Mouse (Mus musculus) hindlimb bud, embryonic 11.5 days (tissue): Measurements from ENCODE around the gene C130050O18Rik.

Experiments
- DNase-seq: peaks from one replicate; pipeline ENCODE4 v3.0.0-alpha.2; 2012; ENCODE audit warnings: low read depth, low spot score; ENCODE audit errors: extremely low spot score

The C130050O18Rik gene

GRCm38 (mm10) chr5:139404801-139405401 is at the start of gene C130050O18Rik:
C130050O18Rik (plus strand) TSS chr5:139405280.
- DNase-seq = no peak

- no peak for DNase-seq
Observed at GRCm38 (mm10) chr5:139358653-139359052, 46.4 kb upstream of the C130050O18Rik start.

GRCm38 (mm10) chr5:139359244-139359643 is 45.8 kb upstream of the C130050O18Rik start:
- no peak for DNase-seq

DNA sequence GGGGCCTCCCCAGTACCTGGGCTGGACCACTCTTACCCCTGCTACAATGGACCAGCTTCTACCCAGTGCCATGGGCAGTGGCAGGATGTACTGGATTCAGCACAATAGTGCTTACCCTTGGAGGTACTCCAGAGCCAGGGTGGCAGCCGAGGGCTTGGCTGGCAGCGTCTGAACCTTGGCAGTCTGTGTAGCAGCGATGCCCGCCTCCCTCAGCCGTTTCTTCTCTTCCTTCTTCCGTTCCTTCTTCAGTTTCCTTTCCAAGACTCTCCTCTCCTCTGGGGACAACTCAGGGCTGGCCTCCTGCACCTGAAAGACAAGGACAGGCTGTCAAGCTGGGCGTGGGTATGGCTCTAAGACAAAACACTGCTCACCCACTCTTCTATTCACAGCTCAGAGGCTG is 41.2 kb upstream of the C130050O18Rik start:
- DNase-seq = no peak

GRCm38 (mm10) chr5:139364260-139364910 is 40.7 kb upstream of the C130050O18Rik start:
- DNase-seq = no peak

GRCm38 (mm10) chr5:139364911-139365571 is 40.0 kb upstream of the C130050O18Rik start:
- no peak for DNase-seq

- no peak for DNase-seq
Observed at GRCm38 (mm10) chr5:139365827-139366226, 39.3 kb upstream of the C130050O18Rik start.

- DNase-seq = no peak
Observed at GRCm38 (mm10) chr5:139366484-139366883, 38.6 kb upstream of the C130050O18Rik start.

DNA sequence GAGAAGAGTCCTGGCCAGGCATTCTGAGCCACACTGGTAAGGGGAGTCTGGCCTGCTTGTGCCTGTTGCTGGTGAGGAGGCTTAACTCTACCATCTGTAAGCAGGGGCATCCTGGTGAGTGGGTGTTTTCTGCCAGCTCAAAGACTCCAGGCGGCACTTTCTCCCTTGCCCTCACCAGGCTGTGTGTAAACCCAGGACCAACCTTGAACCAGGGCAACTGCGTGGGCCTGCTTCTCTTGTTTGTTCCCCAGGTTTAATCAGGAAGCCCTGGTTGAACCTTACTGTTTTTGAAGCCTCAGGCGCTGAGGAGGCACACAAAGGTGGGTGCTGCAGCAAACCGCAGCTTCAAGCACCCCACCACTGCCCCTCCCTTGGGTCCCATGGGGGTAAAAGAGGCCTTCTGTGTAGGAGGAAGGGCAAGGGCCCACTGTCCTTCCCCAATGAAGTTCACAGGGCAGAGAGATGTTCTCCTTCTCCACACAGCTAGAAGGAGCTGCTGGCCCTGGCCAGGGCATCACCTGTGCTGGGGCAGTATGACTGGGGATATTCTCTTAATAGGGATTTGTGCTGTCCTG is 37.1 kb upstream of the C130050O18Rik start:
- DNase-seq = no peak

GRCm38 (mm10) chr5:139368638-139369320 is 36.3 kb upstream of the C130050O18Rik start:
- no peak for DNase-seq

DNA sequence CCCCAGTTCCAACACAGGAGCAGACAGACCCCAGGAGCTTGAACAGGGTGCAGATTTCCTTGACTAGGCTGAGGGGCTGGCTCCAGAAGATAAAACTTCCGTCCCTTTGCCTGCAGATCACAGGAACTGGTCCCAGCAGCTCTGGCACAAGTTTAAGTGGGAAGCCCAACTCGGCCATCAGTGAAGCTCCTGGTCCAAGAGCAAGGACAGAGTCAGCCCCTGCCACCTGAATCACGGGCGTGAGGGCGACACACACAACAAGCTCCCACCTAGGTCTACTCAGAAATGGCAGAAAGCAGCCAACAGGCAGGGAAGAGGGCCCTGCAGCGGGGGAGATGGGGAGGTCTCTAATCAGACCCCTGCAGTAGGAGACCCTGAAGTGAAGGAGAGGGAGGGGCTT is 34.7 kb upstream of the C130050O18Rik start:
- no peak for DNase-seq

- no peak for DNase-seq
Observed at GRCm38 (mm10) chr5:139371118-139371517, 34.0 kb upstream of the C130050O18Rik start.

GRCm38 (mm10) chr5:139371631-139372401 is 33.3 kb upstream of the C130050O18Rik start:
- peak; percentile 86 for DNase-seq

GRCm38 (mm10) chr5:139373126-139373525 is 32.0 kb upstream of the C130050O18Rik start:
- no peak for DNase-seq

- DNase-seq = no peak
Observed at GRCm38 (mm10) chr5:139373889-139374444, 31.1 kb upstream of the C130050O18Rik start.

- no peak for DNase-seq
Observed at GRCm38 (mm10) chr5:139374841-139375240, 30.2 kb upstream of the C130050O18Rik start.

DNA sequence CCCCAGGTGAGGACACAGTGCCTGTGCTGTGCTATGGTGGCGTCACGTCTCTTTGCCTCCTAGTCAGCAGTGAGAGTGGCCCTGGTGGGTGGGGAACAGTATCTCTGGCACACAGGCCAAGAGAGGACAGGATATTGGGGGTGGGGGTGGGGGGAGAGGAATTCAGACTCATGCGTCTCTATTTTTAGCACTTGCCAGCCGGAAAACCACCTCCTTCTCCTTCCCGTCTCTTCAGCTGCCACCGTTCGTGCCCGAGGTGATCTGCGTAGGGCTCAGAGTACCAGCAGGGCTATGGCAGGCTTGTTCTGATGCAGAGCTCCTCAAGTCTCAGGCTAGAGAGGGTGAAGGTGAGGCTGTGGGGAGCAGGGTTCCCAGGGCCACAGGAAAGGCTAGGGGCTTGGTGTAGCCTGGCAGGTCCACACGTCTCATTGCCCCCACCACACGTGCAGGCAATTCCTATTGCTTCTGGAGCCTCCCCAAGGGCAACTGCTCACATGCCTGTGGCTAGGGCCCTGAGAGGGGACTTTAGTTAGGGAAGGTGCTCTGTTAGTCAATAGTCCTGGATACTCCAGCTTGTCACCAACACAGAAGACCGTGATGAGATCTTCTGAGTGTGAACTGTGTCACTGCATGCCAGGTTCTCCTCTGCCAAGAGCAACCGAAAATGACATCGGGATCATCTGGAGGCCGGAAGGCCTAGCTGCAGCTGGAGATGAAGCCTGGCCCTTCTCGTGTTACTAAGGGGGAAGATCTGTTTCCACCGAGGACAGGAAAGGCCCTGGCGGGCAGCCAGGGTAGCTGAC is 27.4 kb upstream of the C130050O18Rik start, which contains the start of gene Gpr146:
Gene Gpr146, plus strand, starts transcription at position 230 of the 803 bp plus-strand sequence.
- no peak for DNase-seq

DNA sequence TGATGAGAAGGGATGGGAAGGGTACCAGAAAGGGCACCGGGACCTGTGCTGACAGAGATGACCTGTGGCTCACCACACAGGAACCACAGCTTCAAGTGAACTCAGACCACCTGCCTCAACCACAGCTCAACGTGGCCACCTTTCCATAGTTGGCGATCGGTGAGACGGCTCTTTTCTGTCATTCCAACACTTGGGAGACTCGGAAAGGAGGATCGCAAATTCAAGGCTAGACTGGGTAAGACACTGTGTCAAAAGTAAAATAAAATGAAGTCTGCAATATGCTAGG is 26.9 kb upstream of the C130050O18Rik start:
- no peak for DNase-seq

- no peak for DNase-seq
Observed at GRCm38 (mm10) chr5:139378986-139379629, 26.0 kb upstream of the C130050O18Rik start.
